Mouse (Mus musculus): ENCODE measurements around the gene Zscan2. TPM values are rescaled to one million over a fixed set of nuclear protein-coding genes. Genes with fewer than 3 reads are reported as not detected.

Gene Zscan2
- polyA plus RNA-seq, 1 experiment from 2014 or later, result 2.3 TPM

GRCm38 (mm10) chr7:80840241-80840640 is 20.5 kb upstream of the Zscan2 start:
- Histone ChIP-seq H3K4me2 (ENCODE audit: low read depth, low read length) (no peak overlapping the region), H3K27ac (ENCODE audit: low read length) (no peak overlapping the region), H3K9me3 (ENCODE audit: control insufficient read depth, low read length) (no peaks in the 10 kb centered on the region), H3K27me3 (ENCODE audit: control insufficient read depth, insufficient read depth, low read depth, low read length) (no peaks in the 10 kb centered on the region), H3K36me3 (ENCODE audit: control insufficient read depth, insufficient read depth, low read length) (no peaks in the 10 kb centered on the region), H3K4me1 (replicated peaks; ENCODE audit: control insufficient read depth, insufficient read depth, low read length) (peaks cover 9% of the 10 kb centered on the region; the same call in 1 of the 2 replicates), H3K4me3 (ENCODE audit: low read length) (no peak overlapping the region), H3K9ac (ENCODE audit: low read length) (no peak overlapping the region)
- 30% methylated on average over 1 of the region's 1 CpGs for WGBS
- no peak for ATAC-seq (ENCODE audit: low read depth)

- H3K4me3 ChIP-seq (ENCODE audit: low read length), result no peak overlapping the region
- no peaks in the 10 kb centered on the region for H3K27me3 ChIP-seq (ENCODE audit: control insufficient read depth, insufficient read depth, low read depth, low read length)
- WGBS, result 59% methylated on average over 4 of the region's 4 CpGs
- H3K4me2 ChIP-seq (ENCODE audit: low read depth, low read length), result no peak overlapping the region
- H3K27ac ChIP-seq (ENCODE audit: low read length), result no peak overlapping the region
- no peaks in the 10 kb centered on the region for H3K9me3 ChIP-seq (ENCODE audit: control insufficient read depth, low read length)
- H3K36me3 ChIP-seq (ENCODE audit: control insufficient read depth, insufficient read depth, low read length), result no peaks in the 10 kb centered on the region
- H3K9ac ChIP-seq (ENCODE audit: low read length), result no peak overlapping the region
- H3K4me1 ChIP-seq (replicated peaks; ENCODE audit: control insufficient read depth, insufficient read depth, low read length), result peaks cover 4% of the 10 kb centered on the region; the same call in 1 of the 2 replicates
- ATAC-seq (ENCODE audit: low read depth), result no peak
These were observed 19.8 kb upstream of the Zscan2 start for GRCm38 (mm10) chr7:80840937-80841336.

GRCm38 (mm10) chr7:80842132-80842531 is 18.6 kb upstream of the Zscan2 start:
- 63% methylated on average over 5 of the region's 5 CpGs for WGBS
- Histone ChIP-seq H3K9ac (ENCODE audit: low read length) (no peak overlapping the region), H3K36me3 (ENCODE audit: control insufficient read depth, insufficient read depth, low read length) (no peaks in the 10 kb centered on the region), H3K4me3 (ENCODE audit: low read length) (no peak overlapping the region), H3K4me2 (ENCODE audit: low read depth, low read length) (no peak overlapping the region), H3K27me3 (ENCODE audit: control insufficient read depth, insufficient read depth, low read depth, low read length) (no peaks in the 10 kb centered on the region), H3K27ac (ENCODE audit: low read length) (no peak overlapping the region), H3K4me1 (replicated peaks; ENCODE audit: control insufficient read depth, insufficient read depth, low read length) (peaks cover 3% of the 10 kb centered on the region; the same call in 1 of the 2 replicates), H3K9me3 (ENCODE audit: control insufficient read depth, low read length) (no peaks in the 10 kb centered on the region)
- ATAC-seq (ENCODE audit: low read depth), result no peak

GRCm38 (mm10) chr7:80843176-80843575 is 17.5 kb upstream of the Zscan2 start:
- Histone ChIP-seq H3K27me3 (ENCODE audit: control insufficient read depth, insufficient read depth, low read depth, low read length) (no peaks in the 10 kb centered on the region), H3K4me1 (replicated peaks; ENCODE audit: control insufficient read depth, insufficient read depth, low read length) (peaks cover 3% of the 10 kb centered on the region; the same call in 1 of the 2 replicates), H3K9ac (ENCODE audit: low read length) (no peak overlapping the region), H3K4me3 (ENCODE audit: low read length) (no peak overlapping the region), H3K27ac (ENCODE audit: low read length) (no peak overlapping the region), H3K4me2 (ENCODE audit: low read depth, low read length) (no peak overlapping the region), H3K9me3 (ENCODE audit: control insufficient read depth, low read length) (no peaks in the 10 kb centered on the region), H3K36me3 (ENCODE audit: control insufficient read depth, insufficient read depth, low read length) (no peaks in the 10 kb centered on the region)
- ATAC-seq (ENCODE audit: low read depth), result no peak
- 76% methylated on average over 1 of the region's 1 CpGs for WGBS

- no peak overlapping the region for H3K4me3 ChIP-seq (ENCODE audit: low read length)
- no peak overlapping the region for H3K27ac ChIP-seq (ENCODE audit: low read length)
- H3K9me3 ChIP-seq (ENCODE audit: control insufficient read depth, low read length), result no peaks in the 10 kb centered on the region
- H3K36me3 ChIP-seq (ENCODE audit: control insufficient read depth, insufficient read depth, low read length), result no peaks in the 10 kb centered on the region
- ATAC-seq (ENCODE audit: low read depth), result no peak
- no peak overlapping the region for H3K9ac ChIP-seq (ENCODE audit: low read length)
- no peaks in the 10 kb centered on the region for H3K27me3 ChIP-seq (ENCODE audit: control insufficient read depth, insufficient read depth, low read depth, low read length)
- peaks cover 3% of the 10 kb centered on the region; the same call in 1 of the 2 replicates for H3K4me1 ChIP-seq (replicated peaks; ENCODE audit: control insufficient read depth, insufficient read depth, low read length)
- H3K4me2 ChIP-seq (ENCODE audit: low read depth, low read length), result no peak overlapping the region
- WGBS, result 86% methylated on average over 8 of the region's 8 CpGs
These were observed 16.6 kb upstream of the Zscan2 start for GRCm38 (mm10) chr7:80843910-80844640.

GRCm38 (mm10) chr7:80844691-80845090 is 16.0 kb upstream of the Zscan2 start:
- H3K4me3 ChIP-seq (ENCODE audit: low read length), result no peak overlapping the region
- ATAC-seq (ENCODE audit: low read depth), result no peak
- 92% methylated on average over 12 of the region's 12 CpGs for WGBS

GRCm38 (mm10) chr7:80845621-80846279 is 15.0 kb upstream of the Zscan2 start:
- no peak overlapping the region for H3K27ac ChIP-seq (ENCODE audit: low read length)
- no peak overlapping the region for H3K4me3 ChIP-seq (ENCODE audit: low read length)
- ATAC-seq (ENCODE audit: low read depth), result no peak
- H3K9me3 ChIP-seq (ENCODE audit: control insufficient read depth, low read length), result no peaks in the 10 kb centered on the region
- H3K4me1 ChIP-seq (replicated peaks; ENCODE audit: control insufficient read depth, insufficient read depth, low read length), result peaks cover 3% of the 10 kb centered on the region; the same call in 1 of the 2 replicates
- no peak overlapping the region for H3K4me2 ChIP-seq (ENCODE audit: low read depth, low read length)
- WGBS, result 56% methylated on average over 15 of the region's 15 CpGs
- H3K27me3 ChIP-seq (ENCODE audit: control insufficient read depth, insufficient read depth, low read depth, low read length), result no peaks in the 10 kb centered on the region
- H3K36me3 ChIP-seq (ENCODE audit: control insufficient read depth, insufficient read depth, low read length), result no peaks in the 10 kb centered on the region
- H3K9ac ChIP-seq (ENCODE audit: low read length), result no peak overlapping the region

More at GRCm38 (mm10) chr7:80844691-80845090, 16.0 kb upstream of the Zscan2 start:
- no peaks in the 10 kb centered on the region for H3K27me3 ChIP-seq (ENCODE audit: control insufficient read depth, insufficient read depth, low read depth, low read length)
- no peaks in the 10 kb centered on the region for H3K36me3 ChIP-seq (ENCODE audit: control insufficient read depth, insufficient read depth, low read length)
- H3K9ac ChIP-seq (ENCODE audit: low read length), result no peak overlapping the region
- H3K4me1 ChIP-seq (replicated peaks; ENCODE audit: control insufficient read depth, insufficient read depth, low read length), result peaks cover 5% of the 10 kb centered on the region
- no peak overlapping the region for H3K27ac ChIP-seq (ENCODE audit: low read length)
- H3K4me2 ChIP-seq (ENCODE audit: low read depth, low read length), result no peak overlapping the region
- no peaks in the 10 kb centered on the region for H3K9me3 ChIP-seq (ENCODE audit: control insufficient read depth, low read length)

GRCm38 (mm10) chr7:80846280-80846678 is 14.4 kb upstream of the Zscan2 start:
- 62% methylated on average over 10 of the region's 10 CpGs for WGBS
- H3K9me3 ChIP-seq (ENCODE audit: control insufficient read depth, low read length), result no peaks in the 10 kb centered on the region
- H3K4me3 ChIP-seq (ENCODE audit: low read length), result no peak overlapping the region
- no peak overlapping the region for H3K9ac ChIP-seq (ENCODE audit: low read length)
- no peak overlapping the region for H3K27ac ChIP-seq (ENCODE audit: low read length)
- H3K4me1 ChIP-seq (replicated peaks; ENCODE audit: control insufficient read depth, insufficient read depth, low read length), result peaks cover 3% of the 10 kb centered on the region; the same call in 1 of the 2 replicates
- no peaks in the 10 kb centered on the region for H3K36me3 ChIP-seq (ENCODE audit: control insufficient read depth, insufficient read depth, low read length)
- H3K27me3 ChIP-seq (ENCODE audit: control insufficient read depth, insufficient read depth, low read depth, low read length), result no peaks in the 10 kb centered on the region
- H3K4me2 ChIP-seq (ENCODE audit: low read depth, low read length), result no peak overlapping the region
- ATAC-seq (ENCODE audit: low read depth), result no peak

- 78% methylated on average over 5 of the region's 5 CpGs for WGBS
- H3K4me1 ChIP-seq (replicated peaks; ENCODE audit: control insufficient read depth, insufficient read depth, low read length), result peaks cover 3% of the 10 kb centered on the region; the same call in 1 of the 2 replicates
- ATAC-seq (ENCODE audit: low read depth), result no peak
- no peaks in the 10 kb centered on the region for H3K36me3 ChIP-seq (ENCODE audit: control insufficient read depth, insufficient read depth, low read length)
- H3K9me3 ChIP-seq (ENCODE audit: control insufficient read depth, low read length), result no peaks in the 10 kb centered on the region
- no peak overlapping the region for H3K4me2 ChIP-seq (ENCODE audit: low read depth, low read length)
- H3K4me3 ChIP-seq (ENCODE audit: low read length), result no peak overlapping the region
- H3K9ac ChIP-seq (ENCODE audit: low read length), result no peak overlapping the region
- H3K27ac ChIP-seq (ENCODE audit: low read length), result no peak overlapping the region
- H3K27me3 ChIP-seq (ENCODE audit: control insufficient read depth, insufficient read depth, low read depth, low read length), result no peaks in the 10 kb centered on the region
These were observed 14.0 kb upstream of the Zscan2 start for GRCm38 (mm10) chr7:80846709-80847108.

Measured in lung, embryonic 16.5 days (tissue).